Mouse (Mus musculus): ENCODE data around the gene Slc29a2.

GRCm38 (mm10) chr19:5032686-5033085 is 9.0 kb downstream of the Slc29a2 start:
- TF ChIP-seq POLR2A (IDR thresholded peaks at IDR 0.05; ENCODE audit: extremely low read depth, insufficient read depth, low read length): no peak
- TF ChIP-seq CTCF (IDR thresholded peaks at IDR 0.05; ENCODE audit: low read depth, low read length): no peak

Measured in liver, adult 2 months (tissue).